Mouse (Mus musculus) kidney, postnatal 0 days (tissue): ENCODE results near the gene Cideb. TPM values are rescaled to one million over a fixed set of nuclear protein-coding genes. Genes with fewer than 3 reads are reported as not detected.

Source experiments
- ATAC-seq: fragments of 200-750 bp; cut with Nextera tagmentation; replicated peaks from 2 replicates; pipeline ENCODE4 v1.8.0; 2017; ENCODE audit warnings: low read depth, moderate number of reproducible peaks, moderate TSS enrichment, moderate library complexity; ENCODE audit not compliant: low FRiP score
- DNase-seq: peaks from one replicate; pipeline ENCODE4 v3.0.0-alpha.2; 2016; ENCODE audit warnings: low spot score
- H3K27ac ChIP-seq: fragments of 300-500 bp; sonication (generic); 2 replicates; pipeline ENCODE4 v1.5.1; 2014; ENCODE audit warnings: mild to moderate bottlenecking
- H3K27me3 ChIP-seq: fragments of 300-500 bp; sonication (generic); 2 replicates; pipeline ENCODE4 v1.6.1; 2014; ENCODE audit warnings: low read length, mixed read lengths; ENCODE audit not compliant: insufficient read depth
- H3K36me3 ChIP-seq: fragments of 300-500 bp; sonication (generic); 2 replicates; pipeline ENCODE4 v1.6.1; 2014; ENCODE audit warnings: low read length, mixed read lengths; ENCODE audit not compliant: insufficient read depth
- H3K4me1 ChIP-seq: fragments of 300-500 bp; sonication (generic); replicated peaks from 2 replicates; pipeline ENCODE4 v1.6.1; 2014; ENCODE audit warnings: antibody characterized with exemption, low read length, mixed read lengths; ENCODE audit not compliant: insufficient read depth
- H3K4me2 ChIP-seq: fragments of 300-500 bp; sonication (generic); 2 replicates; pipeline ENCODE4 v1.6.1; 2014; ENCODE audit warnings: mild to moderate bottlenecking, low read length, moderate library complexity, mixed read lengths
- H3K4me3 ChIP-seq: fragments of 300-500 bp; sonication (generic); replicated peaks from 2 replicates; pipeline ENCODE4 v1.5.1; 2014; ENCODE audit warnings: low read depth, low read length
- H3K9ac ChIP-seq: fragments of 300-500 bp; sonication (generic); 2 replicates; pipeline ENCODE4 v1.6.1; 2014; ENCODE audit warnings: low read depth, low read length
- H3K9me3 ChIP-seq: fragments of 300-500 bp; sonication (generic); replicated peaks from 2 replicates; pipeline ENCODE4 v1.6.1; 2016; ENCODE audit warnings: low read length, inconsistent platforms, mixed read lengths
- CTCF ChIP-seq: IDR thresholded peaks from 2 replicates; pipeline ENCODE4 v1.5.1; 2016; ENCODE audit warnings: antibody characterized with exemption, low read depth, mild to moderate bottlenecking, moderate library complexity
- WGBS: fragments of 180-500 bp; shearing (Covaris S2); extraction: QIAGEN DNeasy Blood & Tissue Kit; methylation state at CpG from one replicate; pipeline ENCODE4 v1.1.7; 2014; 5-methylcytosine and 5-hydroxymethylcytosine counted together
- polyA plus RNA-seq: library from polyadenylated mRNA; unstranded; fragments of >200 nt; fragmentation: Nextera tagmentation; extraction: Ambion mirVana; gene quantifications from 2 replicates; pipeline ENCODE4 v1.2.1, GENCODE M21; 2015

The Cideb gene
- polyA plus RNA-seq, 1 experiment from 2014 or later = 51.0 TPM

DNA sequence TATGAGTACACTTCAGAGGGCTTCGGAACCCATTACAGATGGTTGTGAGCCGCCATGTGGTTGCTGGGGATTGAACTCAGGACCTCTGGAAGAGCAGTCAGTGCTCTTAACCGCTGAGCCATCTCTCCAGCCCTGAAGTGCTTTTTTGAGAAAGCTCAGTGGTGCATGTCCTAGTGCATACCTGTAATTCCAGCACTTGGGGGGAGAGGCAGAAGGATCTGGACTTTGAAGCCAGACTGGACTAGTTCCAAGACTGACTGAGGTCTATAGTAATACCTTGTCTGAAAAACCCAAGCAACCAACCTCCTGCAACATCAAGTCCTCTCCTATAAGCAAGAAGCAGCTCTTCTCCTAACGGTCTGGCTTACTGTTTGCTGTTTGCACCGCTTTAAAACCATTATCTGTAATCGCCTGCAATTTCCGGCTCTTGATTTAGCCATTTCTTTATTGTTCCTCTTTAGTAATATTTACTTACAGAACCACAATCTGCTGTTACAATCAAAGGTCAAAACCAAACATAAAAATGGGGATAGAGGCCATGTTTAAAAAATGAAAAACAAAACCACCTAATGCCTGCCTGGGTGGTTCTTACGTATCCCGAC is 21.1 kb downstream of the Cideb start:
- ATAC-seq (peak; percentile 76), DNase-seq (peak; percentile 44)
- no peaks in the 10 kb centered on the region for H3K4me1 ChIP-seq
- 70% methylated on average over 9 of the region's 9 CpGs for WGBS
- no peaks in the 10 kb centered on the region for H3K9me3 ChIP-seq
- H3K36me3 ChIP-seq = peaks cover 37% of the 10 kb centered on the region
- H3K27ac ChIP-seq = 0 out of 2 replicates have a peak overlapping the region, but pooled peaks have one; percentile 8
- no peaks in the 10 kb centered on the region for H3K27me3 ChIP-seq
- no peak overlapping the region for H3K9ac ChIP-seq
- TF ChIP-seq CTCF = no peak
- no peak overlapping the region for H3K4me2 ChIP-seq
- no peak overlapping the region for H3K4me3 ChIP-seq

DNA sequence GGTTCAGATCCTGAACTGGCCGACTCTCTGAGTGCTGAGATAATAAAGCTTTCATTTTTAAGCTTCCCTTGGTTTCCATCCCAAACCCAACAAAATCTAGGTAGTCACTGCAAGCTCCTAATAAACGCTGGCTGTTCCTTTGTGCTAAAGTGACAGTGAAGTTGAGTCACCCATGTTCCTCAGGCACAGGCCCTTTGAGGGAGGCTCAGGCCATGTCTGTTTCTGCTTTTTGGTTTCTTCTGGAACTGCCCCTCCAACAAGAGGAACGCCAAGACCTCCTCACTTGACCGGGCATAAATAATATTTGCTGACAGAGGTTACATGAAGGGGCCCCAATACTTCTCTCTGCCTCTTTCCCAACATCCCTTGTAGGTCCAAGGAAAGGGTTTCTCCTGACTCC is 22.5 kb downstream of the Cideb start:
- 77% methylated on average over 4 of the region's 4 CpGs for WGBS

DNA sequence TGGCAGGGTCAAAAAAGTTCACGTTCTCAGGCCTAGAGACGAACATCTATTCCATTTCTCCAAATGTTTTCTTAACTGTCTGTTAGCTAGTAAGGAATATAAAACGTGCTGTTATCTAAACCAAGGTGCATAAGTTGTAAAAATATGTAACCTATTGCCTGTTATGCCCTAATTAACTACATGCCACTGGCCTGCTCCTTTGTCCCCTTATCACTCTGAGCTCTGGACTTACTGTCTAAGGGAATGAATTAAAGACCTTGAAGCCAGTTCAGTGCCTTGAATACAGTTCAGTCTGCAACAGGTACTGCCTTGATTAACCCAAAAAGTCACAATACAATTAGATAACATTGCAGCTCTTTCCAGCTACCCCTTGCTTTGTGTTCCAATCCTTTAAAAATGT is 22.9 kb downstream of the Cideb start:
- no peak overlapping the region for H3K4me2 ChIP-seq
- no peaks in the 10 kb centered on the region for H3K4me1 ChIP-seq
- no peak overlapping the region for H3K4me3 ChIP-seq
- no peak overlapping the region for H3K9ac ChIP-seq
- ATAC-seq = no peak
- H3K9me3 ChIP-seq = no peaks in the 10 kb centered on the region
- no peak for TF ChIP-seq CTCF
- no peak for DNase-seq
- no peak overlapping the region for H3K27ac ChIP-seq
- peaks cover 21% of the 10 kb centered on the region for H3K36me3 ChIP-seq
- 38% methylated on average over 3 of the region's 3 CpGs for WGBS
- H3K27me3 ChIP-seq = no peaks in the 10 kb centered on the region

More for the DNA sequence above, 22.5 kb downstream of the Cideb start:
- TF ChIP-seq CTCF = no peak
- Histone ChIP-seq H3K36me3 (peaks cover 25% of the 10 kb centered on the region), H3K9me3 (no peaks in the 10 kb centered on the region), H3K4me2 (no peak overlapping the region), H3K9ac (no peak overlapping the region), H3K27me3 (no peaks in the 10 kb centered on the region), H3K4me3 (no peak overlapping the region), H3K4me1 (no peaks in the 10 kb centered on the region), H3K27ac (no peak overlapping the region)
- ATAC-seq (no peak), DNase-seq (no peak)

DNA sequence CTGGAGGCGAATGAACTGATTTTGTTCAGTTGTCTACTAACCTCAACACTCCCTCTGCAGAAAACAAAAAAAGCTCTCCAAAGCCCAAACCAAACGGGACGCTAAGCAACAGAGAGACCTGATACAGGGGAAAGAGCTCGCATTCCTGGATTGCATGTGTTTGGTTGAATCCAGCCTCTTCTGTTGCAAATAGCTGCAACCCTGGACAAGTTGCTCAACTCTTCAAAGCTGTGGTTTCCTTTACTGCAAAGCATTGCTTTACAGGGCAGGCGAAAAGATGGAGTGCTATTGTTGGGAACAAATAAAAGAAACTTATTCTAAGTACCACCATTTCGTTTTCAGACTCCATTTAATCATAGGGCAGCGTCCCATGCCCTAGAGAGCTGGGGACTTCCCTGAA is 23.4 kb downstream of the Cideb start:
- H3K4me2 ChIP-seq = no peak overlapping the region
- no peak for ATAC-seq
- H3K4me1 ChIP-seq = no peaks in the 10 kb centered on the region
- H3K27me3 ChIP-seq = no peaks in the 10 kb centered on the region
- no peak overlapping the region for H3K9ac ChIP-seq
- H3K27ac ChIP-seq = no peak overlapping the region
- H3K4me3 ChIP-seq = no peak overlapping the region
- no peak for TF ChIP-seq CTCF
- 74% methylated on average over 7 of the region's 7 CpGs for WGBS
- no peak for DNase-seq
- H3K9me3 ChIP-seq = no peaks in the 10 kb centered on the region
- peaks cover 16% of the 10 kb centered on the region for H3K36me3 ChIP-seq

DNA sequence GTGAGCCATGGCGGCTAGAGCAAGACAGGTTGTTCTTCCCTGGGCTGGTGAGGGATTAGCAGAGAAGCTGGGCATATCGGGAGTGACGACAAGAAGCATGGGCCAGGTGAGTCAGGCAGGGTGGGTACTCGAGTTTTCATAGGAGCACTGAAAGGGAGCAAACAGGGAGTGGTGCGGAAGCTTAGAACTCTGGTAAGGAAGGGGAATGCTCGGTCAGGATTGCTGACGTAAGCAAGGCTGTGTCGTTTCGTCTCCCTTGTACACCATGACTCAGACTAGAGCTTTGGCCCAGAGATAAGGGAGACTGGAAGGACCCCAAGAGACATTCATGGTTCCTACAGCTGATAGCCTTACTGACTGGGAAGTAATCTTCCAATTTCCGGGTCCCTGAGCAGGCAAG is 24.4 kb downstream of the Cideb start:
- no peak overlapping the region for H3K9ac ChIP-seq
- no peaks in the 10 kb centered on the region for H3K27me3 ChIP-seq
- H3K4me2 ChIP-seq = no peak overlapping the region
- no peaks in the 10 kb centered on the region for H3K4me1 ChIP-seq
- peaks cover 6% of the 10 kb centered on the region; the same call in 1 of the 2 replicates for H3K36me3 ChIP-seq
- no peak overlapping the region for H3K4me3 ChIP-seq
- ATAC-seq (no peak), DNase-seq (no peak)
- WGBS = 77% methylated on average over 10 of the region's 10 CpGs
- no peak overlapping the region for H3K27ac ChIP-seq
- TF ChIP-seq CTCF = no peak
- no peaks in the 10 kb centered on the region for H3K9me3 ChIP-seq

DNA sequence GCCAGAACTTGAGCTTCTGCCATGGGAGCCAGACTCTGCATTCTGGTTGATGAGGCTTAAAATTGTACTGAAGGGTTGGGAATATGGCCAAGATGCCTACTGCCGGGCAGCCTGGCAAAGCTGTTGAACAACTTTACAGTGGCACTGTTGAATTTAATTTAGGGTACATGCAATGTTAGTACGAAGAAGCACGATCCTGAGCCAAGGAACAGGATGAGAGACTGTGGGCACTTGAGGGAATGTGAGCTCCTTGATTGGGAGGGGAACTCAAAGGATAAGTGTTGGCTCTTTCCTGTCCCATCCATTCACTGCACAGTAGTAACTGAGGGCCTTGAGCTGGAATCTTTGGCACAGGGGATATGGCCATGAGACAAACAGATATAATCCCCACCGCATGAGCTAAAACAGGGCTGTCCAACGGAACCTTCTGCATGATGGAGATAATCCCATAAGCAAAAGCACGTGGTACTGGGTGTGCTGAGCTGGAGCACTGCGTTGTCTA is 27.7 kb downstream of the Cideb start:
- WGBS = 86% methylated on average over 7 of the region's 7 CpGs
- Histone ChIP-seq H3K27ac (no peak overlapping the region), H3K9me3 (no peaks in the 10 kb centered on the region), H3K4me3 (no peak overlapping the region), H3K27me3 (no peaks in the 10 kb centered on the region), H3K4me2 (no peak overlapping the region), H3K36me3 (no peaks in the 10 kb centered on the region), H3K4me1 (no peaks in the 10 kb centered on the region), H3K9ac (no peak overlapping the region)
- DNase-seq = no peak
- TF ChIP-seq CTCF = no peak
- no peak for ATAC-seq

DNA sequence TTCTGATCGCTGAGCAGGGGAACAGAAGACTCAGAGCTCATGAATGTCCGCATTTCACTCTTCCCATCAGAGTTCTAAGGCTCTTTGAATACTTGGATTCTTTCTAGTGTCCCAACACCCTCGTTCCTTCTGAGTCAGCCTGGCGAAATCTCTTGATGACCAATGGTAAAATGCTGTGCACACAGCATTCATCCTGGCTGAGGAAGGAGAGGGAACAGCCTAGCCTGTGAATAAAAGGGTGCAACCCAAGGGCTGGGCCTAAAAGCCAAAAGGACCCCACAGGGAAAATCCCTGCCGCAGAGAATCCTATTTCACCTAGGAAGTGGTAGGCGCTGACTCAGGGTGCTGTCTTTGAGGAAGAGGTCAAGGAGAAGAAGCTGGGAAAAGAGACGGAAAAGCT is 28.1 kb downstream of the Cideb start:
- ATAC-seq (no peak), DNase-seq (no peak)
- H3K9me3 ChIP-seq = no peaks in the 10 kb centered on the region
- H3K9ac ChIP-seq = no peak overlapping the region
- TF ChIP-seq CTCF = no peak
- H3K27ac ChIP-seq = no peak overlapping the region
- WGBS = 83% methylated on average over 7 of the region's 7 CpGs
- H3K4me3 ChIP-seq = no peak overlapping the region
- no peaks in the 10 kb centered on the region for H3K36me3 ChIP-seq
- no peaks in the 10 kb centered on the region for H3K27me3 ChIP-seq
- no peak overlapping the region for H3K4me2 ChIP-seq
- H3K4me1 ChIP-seq = no peaks in the 10 kb centered on the region
